In genomic region chr5:121305009-121305408, GRCm38 (mm10) we compare ENCODE assay signal across 16 mouse cellular contexts.
"Had no signal": no experiment of that assay in that cellular context is flagged by ENCODE, and none has a peak within 500 bp of the region (broad histone marks: within the 10 kb centered on the region; RNA-seq: fewer than 3 reads in every experiment).

No protein-coding gene starts in this region.

- H3K27ac ChIP-seq: neural tube, embryonic 12.5 days; neural tube, embryonic 13.5 days; neural tube, embryonic 15.5 days; stomach, embryonic 15.5 days; stomach, postnatal 0 days had no signal

- DNase-seq: retina, postnatal 1 day; right cerebral cortex, adult 18-20 months; right cerebral cortex, postnatal 14 days; right cerebral cortex, postnatal 25 days; right cerebral cortex, postnatal 4 days; spleen, adult 18-20 months; thymus, adult 18-20 months; thymus, postnatal 14 days; thymus, postnatal 25 days; thymus, postnatal 36 days; thymus, postnatal 4 days had no signal

- H3K4me3 ChIP-seq: neural tube, embryonic 12.5 days; neural tube, embryonic 13.5 days; neural tube, embryonic 15.5 days; stomach, embryonic 15.5 days had no signal

- H3K27me3 ChIP-seq: neural tube, embryonic 12.5 days; neural tube, embryonic 13.5 days; neural tube, embryonic 15.5 days; stomach, embryonic 15.5 days had no signal

- H3K4me1 ChIP-seq: neural tube, embryonic 12.5 days; neural tube, embryonic 13.5 days; neural tube, embryonic 15.5 days; stomach, embryonic 15.5 days had no signal
